Comparison of ENCODE assay signal across 8 mouse cellular contexts in genomic region chr7:139590302-139590701, GRCm38 (mm10). TPM values are rescaled to one million over a fixed set of nuclear protein-coding genes. Genes with fewer than 3 reads are reported as not detected.
A peak's percentile ranks its signal among the peaks of the same experiment; 100 is the strongest.
DNase-seq lines count a peak whose midpoint lies in the region; ATAC-seq and TF ChIP-seq lines count a peak whose summit lies in the region.

No protein-coding gene starts in this region.

- no peaks in the 10 kb centered on the region for H3K4me1 ChIP-seq in heart, adult 2 months (ENCODE audit: control insufficient read depth, insufficient read depth, low read length)
- no peaks in the 10 kb centered on the region for H3K4me1 ChIP-seq in heart, embryonic 11.5 days (ENCODE audit: control insufficient read depth, insufficient read depth, low read length)
- peaks cover 52% of the 10 kb centered on the region for H3K4me1 ChIP-seq in E14TG2a.4 (replicated peaks; ENCODE audit: low read depth, low read length)
- H3K4me1 ChIP-seq in lung, adult 2 months (ENCODE audit: control insufficient read depth, insufficient read depth, low read length), result no peaks in the 10 kb centered on the region

- no peaks in the 10 kb centered on the region for H3K9me3 ChIP-seq in heart, embryonic 11.5 days (replicated peaks; ENCODE audit: control insufficient read depth, low read length)
- no peaks in the 10 kb centered on the region for H3K9me3 ChIP-seq in E14TG2a.4 (ENCODE audit: low read length)

- no peak overlapping the region for H3K27ac ChIP-seq in heart, adult 2 months
- no peak overlapping the region for H3K27ac ChIP-seq in heart, embryonic 11.5 days (ENCODE audit: low read depth, low read length)

- H3K4me2 ChIP-seq in heart, embryonic 11.5 days, result no peak overlapping the region

- no peak for TF ChIP-seq POLR2A in heart, adult 2 months (IDR thresholded peaks at IDR 0.05; ENCODE audit: insufficient read depth, low read depth, low read length)
- TF ChIP-seq POLR2A in lung, adult 2 months (IDR thresholded peaks at IDR 0.05; ENCODE audit: borderline replicate concordance, extremely low read depth, low read depth, low read length), result no peak

- no peak for DNase-seq in heart, adult 2 months
- peak; percentile 25 for DNase-seq in cerebellum, adult 8-10 months
- DNase-seq in heart, postnatal 14 days, result peak; percentile 27 to 48
- DNase-seq in lung, adult 2 months, result no peak
- DNase-seq in splenic B cell, adult 2 months (ENCODE audit: low read depth, low spot score), result peak; percentile 36
- DNase-seq in urinary bladder, postnatal 25 days (ENCODE audit: low spot score), result no peak

- no peaks in the 10 kb centered on the region for H3K36me3 ChIP-seq in heart, adult 2 months (ENCODE audit: control insufficient read depth, insufficient read depth, low read length)
- H3K36me3 ChIP-seq in heart, embryonic 11.5 days (ENCODE audit: control insufficient read depth, insufficient read depth, low read length), result no peaks in the 10 kb centered on the region
- no peaks in the 10 kb centered on the region for H3K36me3 ChIP-seq in E14TG2a.4 (ENCODE audit: insufficient read depth, low read length)
- no peaks in the 10 kb centered on the region for H3K36me3 ChIP-seq in splenic B cell, adult 2 months (ENCODE audit: control insufficient read depth, insufficient read depth, low read length, poor library complexity, severe bottlenecking)

- H3K79me2 ChIP-seq in heart, adult 2 months (replicated peaks; ENCODE audit: control insufficient read depth, insufficient read depth, low read length), result no peaks in the 10 kb centered on the region

- intact Hi-C loops in heart, adult 2 months (cut with DNase I), result no loop called here
- intact Hi-C loops in heart, postnatal 14 days (cut with DNase I), result no loop called here

- no peak overlapping the region for H3K4me3 ChIP-seq in heart, adult 2 months
- no peak overlapping the region for H3K4me3 ChIP-seq in heart, embryonic 11.5 days (ENCODE audit: low read depth, low read length)
- H3K4me3 ChIP-seq in E14TG2a.4 (replicated peaks; ENCODE audit: low read length), result 0 out of 2 replicates have a peak overlapping the region, but pooled peaks have one; percentile 10
- no peak overlapping the region for H3K4me3 ChIP-seq in lung, adult 2 months (replicated peaks; ENCODE audit: extremely low read depth, low read depth, low read length)

- 30% methylated on average over 3 of the region's 3 CpGs for WGBS in heart, adult 2 months
- 32% methylated on average over 3 of the region's 3 CpGs for WGBS in heart, embryonic 11.5 days (ENCODE audit: insufficient replicate concordance)
- WGBS in lung, adult 2 months, result 33% methylated on average over 3 of the region's 3 CpGs

- peaks cover 5% of the 10 kb centered on the region; the same call in 1 of the 2 replicates for H3K27me3 ChIP-seq in heart, adult 2 months (ENCODE audit: control insufficient read depth, insufficient read depth, low read length)
- peaks cover 36% of the 10 kb centered on the region for H3K27me3 ChIP-seq in heart, embryonic 11.5 days (ENCODE audit: control insufficient read depth, insufficient read depth, low read length)
- peaks cover 45% of the 10 kb centered on the region for H3K27me3 ChIP-seq in E14TG2a.4 (ENCODE audit: insufficient read depth, low read length)
- no peaks in the 10 kb centered on the region for H3K27me3 ChIP-seq in splenic B cell, adult 2 months (ENCODE audit: control insufficient read depth, insufficient read depth, low read length, poor library complexity, severe bottlenecking)

- no peak; the same call in 1 of the 2 replicates for ATAC-seq in heart, embryonic 11.5 days (replicated peaks; ENCODE audit: insufficient number of reproducible peaks, low FRiP score, low TSS enrichment)

- no peak overlapping the region for H3K9ac ChIP-seq in heart, adult 2 months (ENCODE audit: low read depth, low read length)
- H3K9ac ChIP-seq in heart, embryonic 11.5 days (ENCODE audit: low read depth, low read length), result no peak overlapping the region

- peak; percentile 77 for TF ChIP-seq CTCF in heart, adult 2 months (IDR thresholded peaks at IDR 0.05)
- peak; percentile 93 for TF ChIP-seq CTCF in E14TG2a.4 (conservative IDR thresholded peaks at IDR 0.05; ENCODE audit: low read length)
- TF ChIP-seq CTCF in lung, adult 2 months (IDR thresholded peaks at IDR 0.05; ENCODE audit: insufficient read depth, low read length), result peak; percentile 90

- TF ChIP-seq EP300 in heart, adult 2 months (IDR thresholded peaks at IDR 0.05; ENCODE audit: insufficient read depth, low read depth, low read length), result no peak

RNA-seq across cellular contexts. Expression of gene Nkx6-2, which starts 7.7 kb away (rescaled TPM):
- total RNA-seq in heart, adult 2 months (2021), result under 1 TPM in 1 of 2 experiments, not detected in 1; 0.23 TPM
- 0.18 TPM in 1 of 2 replicates, not detected in the other for polyA plus RNA-seq in heart, adult 2 months (2012; rRNA removed)
- 0.09 and 0.34 TPM in 2 replicates for polyA plus RNA-seq in heart, embryonic 11.5 days (2014; fragmentation: Nextera tagmentation; extraction: Ambion mirVana)
- under 1 TPM; 0.22 to 0.27 TPM for total RNA-seq in heart, postnatal 14 days (2021)
- 0.53 and 1.1 TPM in 2 replicates for polyA plus RNA-seq in lung, adult 2 months (2012; rRNA removed)

Comparison
In these comparisons a context has a peak if more than half of its experiments do, and no peak if none do; other contexts are left out.
1. DNase-seq: peak in cerebellum, adult 8-10 months (single experiment), heart, postnatal 14 days (2 of 2) and splenic B cell, adult 2 months (single experiment); none in heart, adult 2 months (0 of 2), lung, adult 2 months (single experiment) and urinary bladder, postnatal 25 days (single experiment).
2. Peak in every context shown above with its lines, with median percentiles within 50 percentile points of each other: CTCF ChIP-seq.